Mouse (Mus musculus) spleen, adult 18-20 months (tissue): ENCODE measurements around the gene Tk1.
"Not testable (repeated sequence)": the region's sequence is repeated elsewhere in the genome, so short reads cannot be mapped to it uniquely, and the experiment has no call there.

Experiments
- DNase-seq, 2 experiments: peaks; one replicate each; pipeline ENCODE4 v3.0.0; 2022; ENCODE audit warnings: mixed read lengths in 2 of 2

The Tk1 gene

GRCm38 (mm10) chr11:117846640-117847039 lies 20.7 kb upstream of the Tk1 start:
- DNase-seq: no peak

GRCm38 (mm10) chr11:117845651-117846050 lies 19.8 kb upstream of the Tk1 start:
- DNase-seq: no peak

GRCm38 (mm10) chr11:117844997-117845396 lies 19.1 kb upstream of the Tk1 start:
- no peak for DNase-seq

- DNase-seq: no peak
Observed at GRCm38 (mm10) chr11:117843434-117843833, 17.5 kb upstream of the Tk1 start.

- DNase-seq: no peak
Observed at GRCm38 (mm10) chr11:117840910-117841309, 15.0 kb upstream of the Tk1 start.

GRCm38 (mm10) chr11:117839021-117839420 lies 13.1 kb upstream of the Tk1 start:
- no peak for DNase-seq

GRCm38 (mm10) chr11:117838572-117838971 lies 12.7 kb upstream of the Tk1 start:
- DNase-seq: no peak

GRCm38 (mm10) chr11:117836306-117836705 lies 10.4 kb upstream of the Tk1 start:
- no peak for DNase-seq

- DNase-seq: no peak
Observed at GRCm38 (mm10) chr11:117834086-117834485, 8.2 kb upstream of the Tk1 start.

- not testable (repeated sequence) for DNase-seq
Observed at GRCm38 (mm10) chr11:117833509-117833908, 7.6 kb upstream of the Tk1 start.

GRCm38 (mm10) chr11:117832086-117832969 lies 6.4 kb upstream of the Tk1 start:
- peak; percentile 84 to 94 for DNase-seq

GRCm38 (mm10) chr11:117830401-117830800 lies 4.5 kb upstream of the Tk1 start:
- DNase-seq: no peak

GRCm38 (mm10) chr11:117829671-117830215 lies 3.9 kb upstream of the Tk1 start:
- DNase-seq: no peak

- no peak for DNase-seq
Observed at GRCm38 (mm10) chr11:117828888-117829604, 3.2 kb upstream of the Tk1 start.

- peak; percentile 62 to 71 for DNase-seq
Observed at GRCm38 (mm10) chr11:117828149-117828887, 2.4 kb upstream of the Tk1 start.

GRCm38 (mm10) chr11:117827386-117827785 lies 1.5 kb upstream of the Tk1 start:
- DNase-seq: no peak

GRCm38 (mm10) chr11:117826916-117827315 lies 1.0 kb upstream of the Tk1 start:
- DNase-seq: no peak

- no peak for DNase-seq
Observed at GRCm38 (mm10) chr11:117826164-117826563, 272 bp upstream of the Tk1 start.

GRCm38 (mm10) chr11:117824060-117824969 lies 1.6 kb downstream of the Tk1 start:
- peak; percentile 63 to 78 for DNase-seq

- no peak for DNase-seq
Observed at GRCm38 (mm10) chr11:117823411-117823810, 2.5 kb downstream of the Tk1 start.

GRCm38 (mm10) chr11:117822728-117823241 lies 3.1 kb downstream of the Tk1 start:
- no peak for DNase-seq

GRCm38 (mm10) chr11:117821868-117822267 lies 4.0 kb downstream of the Tk1 start:
- no peak for DNase-seq
